Mouse (Mus musculus): ENCODE measurements around the gene Maip1. TPM values are rescaled to one million over a fixed set of nuclear protein-coding genes. Genes with fewer than 3 reads are reported as not detected.
A peak's percentile ranks its signal among the peaks of the same experiment; 100 is the strongest.

The Maip1 gene
- polyA plus RNA-seq, 1 experiment: 1.9 TPM

DNA sequence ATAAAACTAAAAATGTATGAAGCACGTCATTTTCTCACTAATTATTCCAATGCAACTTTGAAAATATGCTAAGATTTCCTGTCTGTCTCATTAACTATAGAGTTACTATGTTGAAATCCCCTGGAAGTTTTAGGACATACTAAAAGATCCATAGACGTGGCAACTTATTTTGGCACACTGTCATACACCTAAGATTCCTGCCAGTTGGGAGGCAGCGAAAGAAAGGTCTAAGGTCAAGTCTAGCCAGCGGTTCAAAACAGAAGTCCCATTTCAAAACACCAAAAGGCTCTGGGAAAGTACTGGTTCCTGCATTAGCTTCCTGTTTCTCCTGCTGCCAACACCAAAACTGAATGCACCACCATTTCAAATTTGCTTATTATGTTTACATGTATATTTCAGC lies 13.7 kb upstream of the Maip1 start:
- Histone ChIP-seq H3K27ac (ENCODE audit: insufficient read depth, low read length) (no peak overlapping the region), H3K4me1 (ENCODE audit: control insufficient read depth, insufficient read depth, insufficient read length) (no peaks in the 10 kb centered on the region), H3K27me3 (ENCODE audit: control insufficient read depth, insufficient read depth, low read length) (no peaks in the 10 kb centered on the region), H3K4me3 (ENCODE audit: extremely low read depth, insufficient read depth, insufficient read length) (no peak overlapping the region), H3K36me3 (ENCODE audit: control insufficient read depth, insufficient read depth, low read length) (peaks cover 16% of the 10 kb centered on the region)
- 88% methylated on average over 4 of the region's 4 CpGs for WGBS
- no peak for DNase-seq (ENCODE audit: low read depth in 1 of 2, low spot score in 2 of 2)
- TF ChIP-seq POLR2A (IDR thresholded peaks at IDR 0.05; ENCODE audit: low read depth, low read length): no peak
- TF ChIP-seq CTCF (IDR thresholded peaks at IDR 0.05; ENCODE audit: extremely low read depth, insufficient read depth, insufficient read length, insufficient replicate concordance): no peak

- H3K4me3 ChIP-seq (ENCODE audit: extremely low read depth, insufficient read depth, insufficient read length): no peak overlapping the region
- no peaks in the 10 kb centered on the region for H3K4me1 ChIP-seq (ENCODE audit: control insufficient read depth, insufficient read depth, insufficient read length)
- TF ChIP-seq CTCF (IDR thresholded peaks at IDR 0.05; ENCODE audit: extremely low read depth, insufficient read depth, insufficient read length, insufficient replicate concordance) (no peak), POLR2A (IDR thresholded peaks at IDR 0.05; ENCODE audit: low read depth, low read length) (no peak)
- H3K27ac ChIP-seq (ENCODE audit: insufficient read depth, low read length): no peak overlapping the region
- DNase-seq (ENCODE audit: low read depth in 1 of 2, low spot score in 2 of 2): peak in 1 of 2 experiments; percentile 40
- H3K36me3 ChIP-seq (ENCODE audit: control insufficient read depth, insufficient read depth, low read length): peaks cover 14% of the 10 kb centered on the region
- WGBS: 66% methylated on average over 3 of the region's 3 CpGs
- no peaks in the 10 kb centered on the region for H3K27me3 ChIP-seq (ENCODE audit: control insufficient read depth, insufficient read depth, low read length)
These were observed 12.1 kb upstream of the Maip1 start for GRCm38 (mm10) chr1:57394051-57394450.

GRCm38 (mm10) chr1:57400321-57400720 lies 5.8 kb upstream of the Maip1 start:
- TF ChIP-seq CTCF (IDR thresholded peaks at IDR 0.05; ENCODE audit: extremely low read depth, insufficient read depth, insufficient read length, insufficient replicate concordance) (no peak), POLR2A (IDR thresholded peaks at IDR 0.05; ENCODE audit: low read depth, low read length) (no peak)
- no peak for DNase-seq (ENCODE audit: low read depth in 1 of 2, low spot score in 2 of 2)
- Histone ChIP-seq H3K27me3 (ENCODE audit: control insufficient read depth, insufficient read depth, low read length) (no peaks in the 10 kb centered on the region), H3K4me3 (ENCODE audit: extremely low read depth, insufficient read depth, insufficient read length) (no peak overlapping the region), H3K4me1 (ENCODE audit: control insufficient read depth, insufficient read depth, insufficient read length) (no peaks in the 10 kb centered on the region), H3K36me3 (ENCODE audit: control insufficient read depth, insufficient read depth, low read length) (peaks cover 10% of the 10 kb centered on the region), H3K27ac (ENCODE audit: insufficient read depth, low read length) (no peak overlapping the region)
- WGBS: 90% methylated on average over 2 of the region's 2 CpGs

DNA sequence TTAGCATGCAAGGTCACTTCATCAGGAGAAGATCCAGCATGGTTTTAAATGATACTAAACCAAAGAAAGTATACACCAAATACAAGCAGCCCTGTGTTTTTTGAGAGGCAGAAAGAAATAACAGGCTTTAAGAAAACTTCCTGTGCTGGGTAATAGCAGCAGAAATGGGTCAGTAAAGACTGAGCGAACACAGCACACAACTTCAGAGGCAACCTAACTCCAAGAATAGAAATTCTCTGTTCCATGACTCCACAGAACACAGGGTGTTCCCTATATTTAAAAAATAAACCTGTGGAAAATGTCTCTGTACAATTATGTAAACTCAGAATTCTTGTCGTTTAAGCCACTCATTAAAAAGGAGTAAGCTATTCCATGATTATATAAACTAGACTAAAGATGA lies 5.3 kb upstream of the Maip1 start:
- TF ChIP-seq POLR2A (IDR thresholded peaks at IDR 0.05; ENCODE audit: low read depth, low read length) (no peak), CTCF (IDR thresholded peaks at IDR 0.05; ENCODE audit: extremely low read depth, insufficient read depth, insufficient read length, insufficient replicate concordance) (no peak)

DNA sequence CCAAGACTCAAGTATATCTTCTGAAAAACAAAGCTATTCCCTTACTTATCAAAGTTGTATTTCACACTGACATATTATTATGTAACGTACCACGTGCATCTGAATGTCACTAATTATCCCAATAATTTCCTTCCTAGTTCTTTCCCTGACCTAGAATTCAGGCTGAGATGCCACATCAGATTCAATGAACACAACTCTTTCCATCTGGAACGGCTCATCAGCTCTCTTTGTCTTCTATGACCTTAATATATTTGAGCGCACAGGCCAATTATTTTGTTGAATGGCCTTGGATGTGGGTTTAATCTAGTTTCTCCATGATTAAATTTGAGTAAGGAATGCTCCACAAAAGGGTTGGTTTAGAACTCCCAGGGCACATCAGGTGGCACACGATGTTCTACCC lies 4.0 kb upstream of the Maip1 start:
- no peak for TF ChIP-seq CTCF (IDR thresholded peaks at IDR 0.05; ENCODE audit: extremely low read depth, insufficient read depth, insufficient read length, insufficient replicate concordance)
- TF ChIP-seq POLR2A (IDR thresholded peaks at IDR 0.05; ENCODE audit: low read depth, low read length): no peak
- peaks cover 8% of the 10 kb centered on the region for H3K36me3 ChIP-seq (ENCODE audit: control insufficient read depth, insufficient read depth, low read length)
- H3K4me1 ChIP-seq (ENCODE audit: control insufficient read depth, insufficient read depth, insufficient read length): no peaks in the 10 kb centered on the region; the same call in 1 of the 2 replicates
- no peak overlapping the region for H3K4me3 ChIP-seq (ENCODE audit: extremely low read depth, insufficient read depth, insufficient read length)
- H3K27ac ChIP-seq (ENCODE audit: insufficient read depth, low read length): no peak overlapping the region
- WGBS: 91% methylated on average over 5 of the region's 5 CpGs
- no peaks in the 10 kb centered on the region for H3K27me3 ChIP-seq (ENCODE audit: control insufficient read depth, insufficient read depth, low read length)
- no peak for DNase-seq (ENCODE audit: low read depth in 1 of 2, low spot score in 2 of 2)

More for the DNA sequence above, 5.3 kb upstream of the Maip1 start:
- Histone ChIP-seq H3K36me3 (ENCODE audit: control insufficient read depth, insufficient read depth, low read length) (peaks cover 8% of the 10 kb centered on the region), H3K4me1 (ENCODE audit: control insufficient read depth, insufficient read depth, insufficient read length) (no peaks in the 10 kb centered on the region; the same call in 1 of the 2 replicates), H3K27me3 (ENCODE audit: control insufficient read depth, insufficient read depth, low read length) (no peaks in the 10 kb centered on the region), H3K4me3 (ENCODE audit: extremely low read depth, insufficient read depth, insufficient read length) (no peak overlapping the region), H3K27ac (ENCODE audit: insufficient read depth, low read length) (no peak overlapping the region)
- no peak for DNase-seq (ENCODE audit: low read depth in 1 of 2, low spot score in 2 of 2)
- 92% methylated on average over 2 of the region's 2 CpGs for WGBS

- TF ChIP-seq CTCF (IDR thresholded peaks at IDR 0.05; ENCODE audit: extremely low read depth, insufficient read depth, insufficient read length, insufficient replicate concordance) (no peak), POLR2A (IDR thresholded peaks at IDR 0.05; ENCODE audit: low read depth, low read length) (no peak)
- Histone ChIP-seq H3K27me3 (ENCODE audit: control insufficient read depth, insufficient read depth, low read length) (no peaks in the 10 kb centered on the region), H3K27ac (ENCODE audit: insufficient read depth, low read length) (no peak overlapping the region), H3K4me3 (ENCODE audit: extremely low read depth, insufficient read depth, insufficient read length) (no peak overlapping the region), H3K4me1 (ENCODE audit: control insufficient read depth, insufficient read depth, insufficient read length) (no peaks in the 10 kb centered on the region; the same call in none of the 2 replicates), H3K36me3 (ENCODE audit: control insufficient read depth, insufficient read depth, low read length) (peaks cover 11% of the 10 kb centered on the region)
- no peak for DNase-seq (ENCODE audit: low read depth in 1 of 2, low spot score in 2 of 2)
- WGBS: 91% methylated on average over 2 of the region's 2 CpGs
These were observed 2.9 kb downstream of the Maip1 start for GRCm38 (mm10) chr1:57408994-57409393.

DNA sequence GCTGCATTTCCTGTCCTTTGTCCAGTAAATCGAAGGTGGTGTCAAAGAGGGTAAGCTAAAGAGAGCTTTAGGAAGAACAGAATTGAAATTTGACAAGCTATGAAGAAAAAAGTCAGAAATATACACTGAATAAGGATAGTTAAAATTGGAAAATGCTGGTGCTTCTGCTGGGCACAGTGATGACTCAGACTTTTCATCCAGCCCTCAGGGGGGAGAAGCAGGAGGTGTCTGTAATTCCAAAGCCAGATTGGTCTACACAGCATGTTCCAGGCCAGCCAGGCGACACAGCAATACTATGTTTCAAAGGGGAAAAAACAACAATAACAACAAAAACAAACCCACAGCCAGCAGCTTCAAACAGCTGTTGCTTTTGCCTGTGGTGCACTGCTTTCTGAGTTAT lies 7.3 kb downstream of the Maip1 start:
- WGBS: 80% methylated on average over 2 of the region's 2 CpGs
- H3K36me3 ChIP-seq (ENCODE audit: control insufficient read depth, insufficient read depth, low read length): peaks cover 23% of the 10 kb centered on the region
- TF ChIP-seq CTCF (IDR thresholded peaks at IDR 0.05; ENCODE audit: extremely low read depth, insufficient read depth, insufficient read length, insufficient replicate concordance) (no peak), POLR2A (IDR thresholded peaks at IDR 0.05; ENCODE audit: low read depth, low read length) (no peak)

More for the DNA sequence above, 7.3 kb downstream of the Maip1 start:
- H3K4me1 ChIP-seq (ENCODE audit: control insufficient read depth, insufficient read depth, insufficient read length): no peaks in the 10 kb centered on the region; the same call in 1 of the 2 replicates
- H3K27me3 ChIP-seq (ENCODE audit: control insufficient read depth, insufficient read depth, low read length): no peaks in the 10 kb centered on the region
- H3K4me3 ChIP-seq (ENCODE audit: extremely low read depth, insufficient read depth, insufficient read length): no peak overlapping the region
- H3K27ac ChIP-seq (ENCODE audit: insufficient read depth, low read length): no peak overlapping the region
- no peak for DNase-seq (ENCODE audit: low read depth in 1 of 2, low spot score in 2 of 2)

All from spleen, adult 2 months (tissue).